Mouse (Mus musculus): Measurements from ENCODE around the gene Rab26. TPM values are rescaled to one million over a fixed set of nuclear protein-coding genes. Genes with fewer than 3 reads are reported as not detected.

Rab26 gene
- polyA plus RNA-seq (2014; fragmentation: Illumina TruSeq; extraction: RNeasy Lipid Tissue Mini Kit (QIAGEN cat#74804); ENCODE audit: low read depth, low replicate concordance): 59.2 TPM

DNA sequence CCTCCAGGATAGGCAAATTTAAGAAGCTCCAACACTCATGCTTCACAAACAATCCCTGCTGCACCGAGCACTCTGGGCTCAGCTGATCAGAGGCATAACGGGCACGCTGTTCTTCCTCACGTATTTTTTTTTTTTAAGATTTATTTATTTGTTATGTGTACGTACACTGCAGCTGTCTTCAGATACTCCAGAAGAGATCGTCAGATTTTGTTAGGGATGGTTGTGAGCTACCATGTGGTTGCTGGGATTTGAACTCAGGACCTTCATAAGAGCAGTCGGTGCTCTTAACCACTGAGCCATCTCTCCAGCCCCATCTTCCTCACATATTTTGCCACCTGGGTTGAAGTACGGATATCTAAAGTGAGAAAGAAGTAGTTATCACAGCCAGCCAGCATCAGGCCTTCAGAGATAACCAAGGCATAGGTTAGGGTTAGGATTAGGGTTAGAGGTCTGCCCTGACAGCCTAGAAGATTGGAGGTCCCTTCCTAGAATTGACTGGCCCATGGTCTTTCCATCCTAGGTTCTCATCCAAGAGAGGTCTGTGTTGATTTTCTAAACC is at the start of gene Rab26:
TSS of gene Rab26 (minus strand) at position 51 of the 559 bp plus-strand sequence.

DNA sequence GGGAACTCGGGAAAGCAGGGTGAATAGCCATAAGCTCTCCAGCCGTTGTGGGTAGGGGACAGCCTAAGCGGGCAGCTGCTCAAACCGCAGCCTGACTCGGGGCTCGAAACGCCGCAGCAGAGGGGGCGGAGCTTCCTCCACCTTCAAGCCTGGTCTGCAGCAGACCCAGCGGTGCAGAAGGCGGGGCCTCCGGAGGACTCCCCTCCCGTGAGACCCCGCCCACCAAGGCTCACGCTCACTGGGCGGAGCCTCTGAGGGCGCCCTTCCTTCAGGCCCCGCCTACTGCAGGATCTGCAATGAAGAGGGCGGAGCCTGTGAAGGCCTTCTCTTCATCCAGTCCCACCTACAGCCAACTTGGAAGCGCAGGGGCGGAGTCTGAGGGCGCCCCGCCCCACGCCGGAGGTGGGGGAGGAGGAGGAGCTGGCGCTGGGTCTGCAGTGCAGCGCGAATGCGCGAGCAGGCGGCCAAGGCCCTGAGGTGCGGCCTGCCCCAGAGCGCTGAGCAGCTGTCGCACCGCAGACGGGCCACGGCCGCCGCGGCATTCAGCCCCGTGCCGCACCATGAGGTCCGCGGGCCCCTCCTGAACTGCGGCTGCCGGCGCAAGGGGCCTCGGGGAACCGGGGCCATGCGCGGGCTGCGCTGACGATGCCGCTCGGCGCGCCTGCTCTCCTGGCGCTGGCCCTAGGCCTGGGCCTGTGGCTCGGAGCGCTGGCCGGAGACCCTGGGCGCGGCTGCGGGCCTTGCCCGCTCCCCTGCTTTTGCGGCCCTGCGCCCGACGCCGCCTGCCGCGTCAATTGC is 15.8 kb upstream of the Rab26 start, which contains the start of gene Pkd1:
TSS of gene Pkd1 (plus strand) at position 217 of the 798 bp plus-strand sequence.

DNA sequence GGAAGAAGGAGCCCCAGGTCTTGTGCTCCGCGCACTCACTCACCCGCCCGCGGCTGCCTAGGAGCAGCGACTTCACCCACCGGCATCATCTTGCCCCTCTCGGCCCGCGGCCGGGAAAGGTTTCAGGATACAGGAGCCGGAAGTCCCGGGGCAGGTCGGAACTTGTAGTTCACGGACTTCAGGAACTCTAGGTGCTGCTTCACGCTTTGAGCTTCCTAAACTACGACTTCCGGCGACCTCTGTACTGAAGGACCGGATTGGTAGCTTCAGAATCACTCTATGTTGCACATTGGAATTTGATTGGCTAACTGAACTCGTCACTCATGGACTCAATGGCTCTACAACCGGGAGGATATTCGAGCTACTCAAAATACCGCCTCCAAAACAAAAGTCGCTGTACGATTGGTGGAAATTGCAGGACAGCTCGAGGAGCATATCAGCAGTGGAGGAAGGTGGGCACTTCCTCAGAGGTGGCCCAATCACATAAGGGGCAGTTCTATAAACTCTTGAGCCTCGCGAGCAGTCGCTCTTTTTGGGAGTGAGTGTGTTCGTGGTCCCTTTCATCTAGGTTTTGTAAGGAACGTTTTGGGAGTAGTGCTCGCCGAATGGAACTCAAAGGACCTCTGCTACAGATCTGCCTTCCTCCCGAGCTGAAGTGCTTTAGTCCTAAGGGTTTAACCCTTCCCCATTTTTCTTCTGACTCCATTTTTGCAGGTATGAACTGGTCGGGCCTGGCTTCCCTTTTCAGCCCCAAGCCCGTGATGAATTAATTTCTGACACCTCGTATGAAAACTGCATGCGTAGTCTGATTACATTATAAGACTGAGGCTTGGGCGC is 6.1 kb downstream of the Rab26 start, which contains the start of gene Traf7:
TSS of gene Traf7 (minus strand) at position 216 of the 837 bp plus-strand sequence.

DNA sequence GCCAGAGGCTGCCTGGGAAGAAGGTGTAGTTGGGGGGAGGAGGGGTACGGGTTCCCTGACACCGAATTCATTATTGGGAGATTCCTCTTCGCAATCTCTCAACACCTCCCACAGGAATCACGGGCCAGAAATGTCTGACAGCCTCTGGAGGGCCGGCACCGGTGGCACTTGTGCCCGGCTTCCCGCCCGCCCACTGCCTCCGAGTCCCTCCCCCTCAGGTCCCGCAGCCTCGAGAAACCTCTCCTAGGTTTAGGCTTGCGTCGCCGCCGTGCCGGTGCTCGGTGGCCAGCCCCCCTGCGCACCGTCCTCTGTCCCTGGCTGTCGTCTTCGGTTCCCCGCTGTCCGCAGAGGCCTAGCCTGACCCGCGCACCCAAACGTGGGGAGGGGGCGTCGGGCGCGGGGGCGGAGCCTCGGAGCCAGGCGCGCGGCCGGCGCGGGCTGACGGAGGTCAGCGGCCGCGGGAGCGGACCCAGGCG is 45.8 kb downstream of the Rab26 start, which contains the start of gene Caskin1:
TSS of gene Caskin1 (plus strand) at position 416 of the 476 bp plus-strand sequence.

DNA sequence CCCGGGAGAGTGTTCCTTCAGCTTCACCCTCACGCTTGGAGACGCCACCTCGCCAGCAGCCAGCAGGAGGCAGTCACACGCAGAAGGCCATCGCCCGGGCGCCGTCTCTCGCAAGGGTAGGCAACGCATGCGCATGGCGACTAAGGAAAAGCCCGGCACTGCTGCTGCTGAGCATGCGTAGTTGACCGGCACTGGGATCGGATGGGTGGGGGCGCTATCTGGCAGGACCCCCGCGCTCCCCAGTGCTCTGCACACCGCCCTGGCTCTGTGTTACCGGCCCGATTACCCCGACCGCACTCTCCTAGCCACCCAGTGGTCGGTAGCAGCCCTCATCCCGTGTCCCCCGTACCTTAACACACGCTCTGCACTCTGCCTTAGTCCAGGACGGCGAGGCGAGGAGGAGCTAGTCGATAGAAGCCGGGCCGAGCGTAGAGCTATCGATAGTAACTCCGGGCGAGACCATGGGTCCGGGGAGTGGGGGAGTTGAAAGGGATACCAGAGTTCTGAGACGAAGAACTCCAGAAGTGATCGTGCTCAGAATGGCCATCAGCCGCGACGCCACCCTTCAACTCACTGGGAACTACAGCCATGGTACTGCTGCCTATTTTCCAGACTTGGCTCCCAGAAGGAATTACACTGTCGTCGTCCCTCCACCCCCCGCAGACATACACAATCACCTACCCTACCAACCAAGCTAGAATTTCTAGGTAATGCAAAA is 55.2 kb downstream of the Rab26 start, which contains the start of gene Mlst8:
TSS of gene Mlst8 (minus strand) at position 416 of the 718 bp plus-strand sequence.

Other genes with a start within 250 kb of the Rab26 start
- 0.62 TPM for gene Abca17, start 183.1 kb downstream of the Rab26 start, polyA plus RNA-seq (2014; fragmentation: Illumina TruSeq; extraction: RNeasy Lipid Tissue Mini Kit (QIAGEN cat#74804); ENCODE audit: low read depth, low replicate concordance)
- gene Abca3, start 182.3 kb downstream of the Rab26 start, polyA plus RNA-seq (2014; fragmentation: Illumina TruSeq; extraction: RNeasy Lipid Tissue Mini Kit (QIAGEN cat#74804); ENCODE audit: low read depth, low replicate concordance): 61.5 TPM
- gene Rnps1, start 119.6 kb downstream of the Rab26 start, polyA plus RNA-seq (2014; fragmentation: Illumina TruSeq; extraction: RNeasy Lipid Tissue Mini Kit (QIAGEN cat#74804); ENCODE audit: low read depth, low replicate concordance): 70.6 TPM
- 110 TPM for gene Eci1, start 107.6 kb downstream of the Rab26 start, polyA plus RNA-seq (2014; fragmentation: Illumina TruSeq; extraction: RNeasy Lipid Tissue Mini Kit (QIAGEN cat#74804); ENCODE audit: low read depth, low replicate concordance)
- 63.7 TPM for gene Dnase1l2, start 91.1 kb downstream of the Rab26 start, polyA plus RNA-seq (2014; fragmentation: Illumina TruSeq; extraction: RNeasy Lipid Tissue Mini Kit (QIAGEN cat#74804); ENCODE audit: low read depth, low replicate concordance)
- 40.1 TPM for gene E4f1, start 63.9 kb downstream of the Rab26 start, polyA plus RNA-seq (2014; fragmentation: Illumina TruSeq; extraction: RNeasy Lipid Tissue Mini Kit (QIAGEN cat#74804); ENCODE audit: low read depth, low replicate concordance)
- gene Pgp, start 63.8 kb downstream of the Rab26 start, polyA plus RNA-seq (2014; fragmentation: Illumina TruSeq; extraction: RNeasy Lipid Tissue Mini Kit (QIAGEN cat#74804); ENCODE audit: low read depth, low replicate concordance): 63.0 TPM
- 1.4 TPM for gene Bricd5, start 60.3 kb downstream of the Rab26 start, polyA plus RNA-seq (2014; fragmentation: Illumina TruSeq; extraction: RNeasy Lipid Tissue Mini Kit (QIAGEN cat#74804); ENCODE audit: low read depth, low replicate concordance)
- gene Mlst8, start 55.1 kb downstream of the Rab26 start, polyA plus RNA-seq (2014; fragmentation: Illumina TruSeq; extraction: RNeasy Lipid Tissue Mini Kit (QIAGEN cat#74804); ENCODE audit: low read depth, low replicate concordance): 16.6 TPM
- 1.7 TPM for gene Caskin1, start 45.6 kb downstream of the Rab26 start, polyA plus RNA-seq (2014; fragmentation: Illumina TruSeq; extraction: RNeasy Lipid Tissue Mini Kit (QIAGEN cat#74804); ENCODE audit: low read depth, low replicate concordance)
- 99.5 TPM for gene Traf7, start 6.3 kb downstream of the Rab26 start, polyA plus RNA-seq (2014; fragmentation: Illumina TruSeq; extraction: RNeasy Lipid Tissue Mini Kit (QIAGEN cat#74804); ENCODE audit: low read depth, low replicate concordance)
- gene Pkd1, start 15.6 kb upstream of the Rab26 start, polyA plus RNA-seq (2014; fragmentation: Illumina TruSeq; extraction: RNeasy Lipid Tissue Mini Kit (QIAGEN cat#74804); ENCODE audit: low read depth, low replicate concordance): 51.6 TPM
- 71.7 TPM for gene Tsc2, start 98.4 kb upstream of the Rab26 start, polyA plus RNA-seq (2014; fragmentation: Illumina TruSeq; extraction: RNeasy Lipid Tissue Mini Kit (QIAGEN cat#74804); ENCODE audit: low read depth, low replicate concordance)
- gene Nthl1, start 98.5 kb upstream of the Rab26 start, polyA plus RNA-seq (2014; fragmentation: Illumina TruSeq; extraction: RNeasy Lipid Tissue Mini Kit (QIAGEN cat#74804); ENCODE audit: low read depth, low replicate concordance): 10.0 TPM
- gene Slc9a3r2, start 116.1 kb upstream of the Rab26 start, polyA plus RNA-seq (2014; fragmentation: Illumina TruSeq; extraction: RNeasy Lipid Tissue Mini Kit (QIAGEN cat#74804); ENCODE audit: low read depth, low replicate concordance): 43.1 TPM
- not detected for gene Npw, start 124.2 kb upstream of the Rab26 start, polyA plus RNA-seq (2014; fragmentation: Illumina TruSeq; extraction: RNeasy Lipid Tissue Mini Kit (QIAGEN cat#74804); ENCODE audit: low read depth, low replicate concordance)
- 33.7 TPM for gene Zfp598, start 135.5 kb upstream of the Rab26 start, polyA plus RNA-seq (2014; fragmentation: Illumina TruSeq; extraction: RNeasy Lipid Tissue Mini Kit (QIAGEN cat#74804); ENCODE audit: low read depth, low replicate concordance)
- not detected for gene Syngr3, start 155.7 kb upstream of the Rab26 start, polyA plus RNA-seq (2014; fragmentation: Illumina TruSeq; extraction: RNeasy Lipid Tissue Mini Kit (QIAGEN cat#74804); ENCODE audit: low read depth, low replicate concordance)
- 27.0 TPM for gene Gfer, start 161.9 kb upstream of the Rab26 start, polyA plus RNA-seq (2014; fragmentation: Illumina TruSeq; extraction: RNeasy Lipid Tissue Mini Kit (QIAGEN cat#74804); ENCODE audit: low read depth, low replicate concordance)
- gene Noxo1, start 162.0 kb upstream of the Rab26 start, polyA plus RNA-seq (2014; fragmentation: Illumina TruSeq; extraction: RNeasy Lipid Tissue Mini Kit (QIAGEN cat#74804); ENCODE audit: low read depth, low replicate concordance): 4.2 TPM
- gene Tbl3, start 173.4 kb upstream of the Rab26 start, polyA plus RNA-seq (2014; fragmentation: Illumina TruSeq; extraction: RNeasy Lipid Tissue Mini Kit (QIAGEN cat#74804); ENCODE audit: low read depth, low replicate concordance): 20.3 TPM
- 8.2 TPM for gene Rnf151, start 183.9 kb upstream of the Rab26 start, polyA plus RNA-seq (2014; fragmentation: Illumina TruSeq; extraction: RNeasy Lipid Tissue Mini Kit (QIAGEN cat#74804); ENCODE audit: low read depth, low replicate concordance)
- gene Rps2, start 183.9 kb upstream of the Rab26 start, polyA plus RNA-seq (2014; fragmentation: Illumina TruSeq; extraction: RNeasy Lipid Tissue Mini Kit (QIAGEN cat#74804); ENCODE audit: low read depth, low replicate concordance): 1,196 TPM
- gene Ndufb10, start 190.3 kb upstream of the Rab26 start, polyA plus RNA-seq (2014; fragmentation: Illumina TruSeq; extraction: RNeasy Lipid Tissue Mini Kit (QIAGEN cat#74804); ENCODE audit: low read depth, low replicate concordance): 212 TPM
- 44.8 TPM for gene Rpl3l, start 193.6 kb upstream of the Rab26 start, polyA plus RNA-seq (2014; fragmentation: Illumina TruSeq; extraction: RNeasy Lipid Tissue Mini Kit (QIAGEN cat#74804); ENCODE audit: low read depth, low replicate concordance)
- 165 TPM for gene Msrb1, start 202.4 kb upstream of the Rab26 start, polyA plus RNA-seq (2014; fragmentation: Illumina TruSeq; extraction: RNeasy Lipid Tissue Mini Kit (QIAGEN cat#74804); ENCODE audit: low read depth, low replicate concordance)
- 22.6 TPM for gene Hs3st6, start 218.8 kb upstream of the Rab26 start, polyA plus RNA-seq (2014; fragmentation: Illumina TruSeq; extraction: RNeasy Lipid Tissue Mini Kit (QIAGEN cat#74804); ENCODE audit: low read depth, low replicate concordance)

Measured in adipose tissue, adult 10 weeks (tissue).